Mouse (Mus musculus): ENCODE data around the gene Asap2.

The Asap2 gene

GRCm38 (mm10) chr12:21306721-21307120 is 316.5 kb downstream of the Asap2 start:
- DNase-seq (ENCODE audit: extremely low spot score, low read depth, low spot score): no peak

DNA sequence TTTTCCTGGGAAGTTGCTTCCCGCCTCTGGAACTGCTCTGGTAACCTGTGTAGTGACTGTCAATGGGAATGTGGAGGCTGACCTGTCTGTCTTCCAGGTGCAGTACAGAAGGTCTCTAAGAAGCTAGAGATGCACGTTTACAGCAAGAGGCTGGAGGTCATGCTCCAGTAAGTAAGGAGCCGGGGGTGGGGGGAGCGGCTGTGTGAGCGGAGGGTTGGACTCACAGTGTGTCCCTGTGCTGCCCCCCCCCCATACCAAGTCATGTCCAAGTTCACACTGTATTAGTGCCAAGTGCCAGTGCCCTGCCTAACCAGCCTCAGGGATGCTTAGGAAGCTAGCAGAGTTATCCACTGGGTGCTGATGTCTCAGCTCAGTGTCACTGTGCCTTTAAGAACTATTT is 321.9 kb downstream of the Asap2 start:
- DNase-seq (ENCODE audit: extremely low spot score, low read depth, low spot score): no peak

DNA sequence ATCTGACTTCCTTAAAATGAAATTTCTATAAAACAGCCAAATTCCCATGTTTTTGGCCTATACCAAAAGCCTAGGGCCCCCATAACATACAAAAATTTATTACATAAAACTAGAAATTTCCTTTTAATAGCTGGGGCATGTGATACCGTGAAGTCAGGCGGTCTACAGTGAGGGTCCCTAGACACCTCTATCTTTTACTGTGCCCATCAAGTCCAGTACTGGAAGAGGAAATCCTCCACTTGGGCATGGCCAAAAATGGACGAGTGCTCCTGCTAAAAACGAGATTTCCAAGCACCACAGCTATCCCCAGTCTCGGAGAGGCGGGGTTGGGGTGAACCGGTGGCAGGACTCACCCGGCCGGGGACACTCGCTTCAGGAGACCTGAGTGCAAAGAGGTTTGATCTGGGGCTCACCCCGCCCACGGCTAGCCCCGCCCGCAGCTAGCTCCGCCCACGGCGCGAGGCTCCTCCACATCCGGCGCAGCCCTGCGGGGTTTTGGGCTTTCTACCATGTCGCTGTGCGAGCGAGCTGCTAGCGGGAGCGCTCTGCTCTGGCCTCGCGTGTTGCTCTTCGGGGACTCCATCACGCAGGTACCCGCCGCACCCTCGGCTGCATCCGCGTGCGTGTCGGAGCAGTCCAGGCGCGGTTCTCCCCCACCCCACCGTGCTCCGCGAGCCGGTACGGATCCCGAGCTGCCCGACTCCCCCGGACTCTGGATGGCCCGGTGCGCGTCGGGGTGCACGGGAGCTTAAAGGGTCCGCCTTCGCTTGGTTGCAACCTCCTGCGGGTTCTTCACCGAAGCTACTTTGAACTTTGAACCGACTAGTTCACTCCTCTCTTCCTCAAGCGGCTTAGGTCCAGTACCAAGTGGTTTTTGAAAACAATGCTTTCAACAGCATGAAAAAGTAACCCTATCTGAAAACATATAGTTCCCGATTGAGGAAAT is 325.9 kb downstream of the Asap2 start, which contains the start of gene Iah1:
Gene Iah1 (plus strand): TSS at position 467 of the 946 bp plus-strand sequence.
- DNase-seq (ENCODE audit: extremely low spot score, low read depth, low spot score): peak; percentile 14

GRCm38 (mm10) chr12:21316869-21317265 is 326.6 kb downstream of the Asap2 start:
- DNase-seq (ENCODE audit: extremely low spot score, low read depth, low spot score): no peak

GRCm38 (mm10) chr12:21318143-21318895 is 328.1 kb downstream of the Asap2 start:
- peak; percentile 37 for DNase-seq (ENCODE audit: extremely low spot score, low read depth, low spot score)
